Mouse (Mus musculus): ENCODE results near the gene Myo1d. TPM values are rescaled to one million over a fixed set of nuclear protein-coding genes. Genes with fewer than 3 reads are reported as not detected.

Myo1d gene
- total RNA-seq, 2 experiments from 2014 or later, result 41.4 to 97.0 TPM

DNA sequence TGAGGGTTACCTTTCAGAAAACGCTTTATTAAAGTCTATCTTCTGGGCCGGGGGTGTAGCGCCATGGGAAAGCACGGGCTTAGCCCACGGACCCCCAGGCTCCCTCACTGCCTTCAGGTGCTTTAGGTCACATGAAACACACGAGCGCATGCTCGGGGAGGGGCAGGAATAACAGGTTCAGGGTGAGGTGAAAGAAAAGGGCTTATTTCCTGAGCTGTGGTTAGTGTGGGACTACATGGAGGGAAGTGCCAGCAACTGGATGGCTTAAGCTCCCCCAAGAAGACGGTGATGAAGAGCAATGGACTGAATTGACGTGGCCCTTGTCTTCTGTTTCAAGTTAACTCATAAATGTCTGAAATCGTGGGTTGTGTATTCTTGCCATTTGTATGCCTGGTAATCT lies 226.8 kb downstream of the Myo1d start:
- DNase-seq (ENCODE audit: low spot score in 2 of 2), result no peak

DNA sequence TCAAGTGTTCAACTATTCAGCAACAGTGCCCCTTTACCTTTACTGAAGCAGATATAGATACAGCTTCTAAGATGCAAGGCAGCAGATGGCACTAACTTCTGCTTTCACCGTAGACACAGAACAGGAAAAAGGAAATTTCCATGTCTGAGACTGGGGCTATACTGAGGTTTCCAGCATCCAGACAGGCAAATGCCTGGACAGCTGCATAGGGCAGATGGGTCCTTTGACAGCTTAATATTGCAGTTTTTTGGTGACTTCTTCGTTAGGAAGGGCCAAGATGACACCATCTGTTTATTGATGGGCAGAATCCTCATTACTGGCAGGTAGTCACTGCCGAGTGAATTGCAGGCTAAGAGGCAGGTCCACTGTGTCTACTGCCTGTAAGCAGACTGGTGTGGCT lies 228.2 kb downstream of the Myo1d start:
- DNase-seq (ENCODE audit: low spot score in 2 of 2), result no peak

DNA sequence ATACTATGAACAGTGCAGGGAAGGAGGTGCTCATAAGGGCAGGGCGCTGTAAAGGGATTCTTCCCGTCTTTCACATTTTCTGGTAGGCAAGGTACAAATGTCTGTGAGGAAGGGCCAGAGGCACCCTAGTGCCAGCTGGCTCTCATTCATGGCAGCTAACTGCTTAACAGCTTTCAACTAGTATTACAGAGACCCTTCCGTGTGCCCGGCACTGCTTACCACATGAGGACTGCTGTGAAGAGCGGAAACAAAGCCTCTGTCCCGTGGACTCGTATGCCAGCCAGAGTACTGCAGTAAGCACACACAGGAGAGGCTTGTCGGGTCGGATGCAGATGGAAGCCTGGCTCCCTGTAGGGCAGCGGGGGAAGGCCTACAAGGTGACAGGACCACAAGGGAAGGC lies 229.6 kb downstream of the Myo1d start:
- no peak for DNase-seq (ENCODE audit: low spot score in 2 of 2)

DNA sequence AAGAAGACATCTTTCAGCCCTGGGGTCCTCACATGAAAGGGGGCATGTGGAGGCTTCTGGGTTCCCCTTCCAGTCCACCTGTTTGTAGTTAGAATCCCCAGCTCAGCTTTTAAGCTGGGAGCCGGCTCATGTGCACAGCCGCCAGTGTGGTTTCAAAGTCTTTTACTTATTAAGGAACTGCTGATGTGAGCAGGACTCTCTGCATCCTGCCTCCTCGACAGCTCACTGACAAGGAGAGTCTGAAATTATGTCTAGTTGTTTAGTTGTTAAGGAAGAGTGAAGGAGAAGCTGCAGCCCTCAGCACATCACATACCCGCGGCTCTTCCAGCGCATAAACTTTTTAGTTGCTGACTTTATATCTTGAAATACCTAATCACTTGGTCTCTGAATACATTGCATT lies 230.0 kb downstream of the Myo1d start:
- DNase-seq (ENCODE audit: low spot score in 2 of 2), result no peak

DNA sequence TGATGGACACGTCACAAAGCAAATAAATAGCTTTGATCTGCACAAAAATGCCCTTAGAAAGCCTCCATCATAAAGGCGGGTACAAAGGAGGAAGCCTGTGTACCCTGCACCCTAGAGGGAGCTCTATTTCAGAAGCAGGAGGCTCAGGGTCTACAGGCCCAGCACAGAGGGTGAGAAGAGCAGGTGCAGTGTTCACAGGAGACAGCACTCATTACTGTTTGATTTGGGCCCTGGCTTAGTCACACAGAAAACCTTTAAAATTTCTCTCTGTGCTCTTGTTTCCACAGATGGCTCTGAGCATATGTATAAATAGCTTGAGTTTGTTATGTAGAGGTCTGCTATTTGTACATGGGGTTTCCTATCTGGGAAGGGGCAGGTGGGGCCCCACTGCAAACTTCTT lies 233.6 kb downstream of the Myo1d start:
- no peak for DNase-seq (ENCODE audit: low spot score in 2 of 2)

DNA sequence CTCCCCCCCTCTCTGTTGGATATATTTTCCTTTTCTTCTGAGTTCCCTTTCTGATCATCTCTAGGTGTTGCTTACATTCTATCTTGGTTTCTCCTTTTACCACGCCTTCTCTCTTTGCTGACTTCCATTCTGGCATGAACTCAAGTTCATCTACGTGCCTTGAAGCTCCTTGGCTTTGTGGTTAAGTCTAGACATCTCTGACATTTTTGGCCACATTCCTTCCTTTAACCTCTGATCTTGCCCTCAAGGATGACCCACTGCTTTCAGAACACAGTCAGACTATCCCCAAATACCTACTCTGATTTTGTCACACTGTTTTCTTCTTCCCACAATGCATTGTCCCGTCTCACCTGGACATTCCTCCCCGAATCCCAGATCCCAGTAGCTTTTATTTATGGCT lies 240.8 kb downstream of the Myo1d start:
- DNase-seq (ENCODE audit: low spot score in 2 of 2), result no peak

DNA sequence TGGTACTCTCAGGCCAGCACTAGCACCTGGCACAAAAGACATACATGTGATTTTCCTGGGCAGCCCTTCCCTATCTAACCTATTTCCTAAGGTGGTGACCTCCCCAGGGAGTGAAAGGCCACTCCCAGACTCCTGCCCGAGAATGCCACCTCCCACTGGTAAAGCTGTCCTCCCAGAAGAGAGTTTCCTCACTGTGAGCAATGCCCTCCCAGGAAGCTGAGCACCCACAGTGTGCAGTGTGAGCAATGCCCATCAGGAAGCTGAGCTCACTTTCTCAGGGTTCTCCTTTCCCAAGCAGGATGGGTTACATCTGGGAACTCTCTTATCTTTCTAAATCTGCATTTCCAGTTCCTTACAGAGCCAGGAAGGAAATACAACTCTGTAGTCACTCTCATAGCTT lies 246.9 kb downstream of the Myo1d start:
- DNase-seq (ENCODE audit: low spot score in 2 of 2), result no peak

DNA sequence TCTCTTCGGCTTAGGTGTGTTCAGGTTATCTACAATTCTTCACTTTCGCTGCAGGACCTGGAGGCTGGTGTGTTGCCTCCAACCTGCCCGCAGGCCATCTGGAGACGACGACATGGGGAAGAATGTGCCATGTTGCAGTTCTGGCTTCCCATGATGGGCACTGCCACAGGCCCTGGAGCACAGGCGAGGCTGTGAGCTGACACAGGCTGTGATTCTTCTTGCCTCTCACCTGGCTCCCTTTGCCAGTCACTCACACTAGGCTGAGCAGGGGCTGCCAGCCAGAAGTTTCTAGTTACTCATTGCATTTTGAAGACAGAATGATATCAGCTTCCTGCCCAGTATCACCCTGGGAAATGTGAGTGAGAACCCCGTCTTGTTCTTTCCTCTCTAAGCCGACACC lies 250.7 kb downstream of the Myo1d start:
- DNase-seq (ENCODE audit: low spot score in 2 of 2), result no peak

DNA sequence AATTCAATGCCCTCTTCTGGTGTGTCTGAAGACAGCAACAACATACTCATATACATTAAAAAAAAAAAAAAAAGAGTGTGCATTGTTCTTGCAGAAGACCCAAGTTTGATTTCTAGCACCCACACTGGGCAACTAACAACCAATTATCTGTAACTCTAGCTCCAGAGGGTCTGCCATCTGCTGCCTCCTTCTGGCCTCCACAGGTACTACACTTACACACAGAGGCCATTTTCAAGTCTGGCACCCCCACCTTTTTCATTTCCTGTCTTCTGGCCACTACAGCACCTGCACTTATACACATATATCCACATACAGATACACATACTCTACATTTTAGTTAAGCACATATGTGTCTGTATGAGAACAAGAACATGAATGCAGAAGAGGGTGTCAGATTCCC lies 252.1 kb downstream of the Myo1d start:
- no peak for DNase-seq (ENCODE audit: low spot score in 2 of 2)

DNA sequence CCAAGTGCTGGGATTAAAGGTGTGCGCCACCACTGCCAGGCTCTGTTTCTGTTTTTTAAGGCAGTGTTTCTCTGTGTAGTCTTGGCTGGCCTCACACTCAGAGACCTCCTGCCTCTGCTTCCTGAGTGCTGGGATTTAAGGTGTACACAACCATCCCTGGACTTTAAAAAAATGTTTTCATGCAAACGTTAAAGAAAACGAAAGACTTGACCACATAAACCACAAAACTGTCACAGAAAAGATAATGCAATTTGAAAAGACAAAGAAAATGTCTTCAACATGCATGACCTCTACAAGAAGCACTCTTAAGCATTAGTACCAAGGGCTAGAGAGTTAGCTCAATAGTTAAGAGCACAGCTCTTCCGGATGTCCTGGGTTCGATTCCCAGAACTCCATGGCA lies 255.6 kb downstream of the Myo1d start:
- no peak for DNase-seq (ENCODE audit: low spot score in 2 of 2)

DNA sequence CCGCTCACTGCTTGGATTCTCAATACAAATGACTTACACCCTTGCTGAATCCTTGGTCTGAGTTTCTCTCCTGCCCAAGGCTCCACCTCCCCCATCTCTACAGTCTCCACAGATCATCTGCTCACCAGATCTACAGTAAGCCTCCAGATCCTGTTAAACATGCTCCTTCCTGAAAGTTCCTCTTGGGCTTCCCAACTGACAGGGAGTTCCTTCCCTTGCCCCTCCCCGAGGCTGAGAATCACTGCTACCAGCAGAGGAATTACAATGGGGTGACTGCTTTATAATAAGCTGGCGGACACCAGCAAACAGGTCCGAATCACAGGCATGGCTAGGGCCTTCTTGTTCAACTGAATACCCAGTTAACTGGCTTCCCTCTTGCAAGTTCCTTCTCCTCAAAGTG lies 256.4 kb downstream of the Myo1d start:
- no peak for DNase-seq (ENCODE audit: low spot score in 2 of 2)

DNA sequence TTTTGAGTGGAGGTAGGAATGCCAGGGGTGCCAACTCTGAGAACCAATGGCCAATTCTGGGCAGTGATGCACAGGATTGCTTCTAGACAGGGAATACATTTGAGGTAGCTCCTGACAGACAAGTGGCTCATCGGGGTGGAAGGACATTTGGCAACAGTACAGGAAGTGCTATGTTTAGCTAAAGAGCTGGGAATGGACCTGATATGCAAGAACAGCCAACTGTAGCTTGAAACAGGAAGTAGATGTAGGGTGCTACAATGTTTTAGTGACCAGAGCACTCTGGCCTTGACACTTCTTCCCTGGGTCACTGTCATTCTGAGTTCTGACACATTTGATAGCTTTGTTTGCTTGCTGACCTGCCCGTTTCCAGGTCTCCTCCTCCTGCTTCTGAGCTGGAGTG lies 257.0 kb downstream of the Myo1d start:
- no peak for DNase-seq (ENCODE audit: low spot score in 2 of 2)

DNA sequence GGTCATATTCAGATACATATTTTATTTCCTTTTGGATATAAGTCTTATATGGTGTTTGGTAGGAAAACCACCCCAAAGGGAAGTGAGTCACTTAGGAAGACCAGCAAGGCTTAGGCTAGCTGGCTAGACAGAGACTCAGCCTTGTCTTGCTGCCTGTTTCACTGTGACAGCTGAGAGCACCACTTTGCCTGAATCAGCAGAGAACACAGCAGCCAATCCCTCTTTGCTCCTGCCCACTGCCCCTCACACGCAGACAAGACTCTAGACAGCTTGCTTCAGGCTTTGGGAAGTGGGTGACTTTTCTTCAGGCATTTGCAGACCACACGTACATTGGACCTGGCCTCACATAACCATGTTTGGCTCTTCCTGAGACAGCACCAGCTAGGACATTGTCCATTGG lies 258.7 kb downstream of the Myo1d start:
- DNase-seq (ENCODE audit: low spot score in 2 of 2), result no peak

DNA sequence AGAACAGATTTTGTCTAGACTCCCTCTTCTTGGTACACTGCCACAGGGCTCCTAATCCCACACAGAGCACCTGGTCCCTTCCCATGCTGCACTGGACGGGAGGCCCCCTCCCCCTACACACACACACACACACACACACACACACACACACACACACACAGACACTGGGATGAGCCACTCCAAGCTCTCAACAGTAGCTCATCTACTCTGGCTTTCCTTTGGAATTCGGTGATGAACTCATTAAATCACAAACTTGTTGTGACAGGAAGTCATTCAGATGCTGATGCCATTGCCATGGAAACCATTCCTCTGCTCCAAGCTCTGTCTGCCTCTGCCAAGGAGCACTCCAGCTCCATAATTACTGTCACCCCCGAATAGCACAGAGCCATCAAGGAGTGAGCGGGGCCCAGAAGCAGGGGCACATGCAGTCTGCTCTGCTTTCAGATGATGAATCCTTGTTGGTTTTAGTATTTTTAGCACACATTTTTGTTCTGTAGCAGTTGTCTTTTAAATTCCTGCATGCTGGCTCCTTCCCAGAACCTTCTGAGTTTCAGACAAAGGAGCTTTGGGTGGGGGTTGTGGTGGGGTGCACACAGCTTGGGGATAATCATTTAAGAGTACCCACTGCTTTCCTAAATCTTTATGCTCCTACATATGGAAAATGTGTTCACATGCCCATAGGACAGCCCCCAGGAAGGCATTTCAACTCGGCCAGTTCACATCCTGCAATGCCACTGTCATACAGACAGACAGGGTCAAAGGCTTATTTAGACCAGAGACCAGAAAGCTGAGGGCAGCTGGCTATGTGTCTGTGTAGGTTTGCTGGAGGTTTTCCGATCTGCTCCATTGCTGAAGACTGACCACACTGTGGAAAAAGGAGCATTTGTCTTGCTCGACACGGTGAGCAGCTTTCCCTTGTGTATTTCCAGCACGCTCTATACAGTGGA lies 261.1 kb downstream of the Myo1d start:
- no peak for DNase-seq (ENCODE audit: low spot score in 2 of 2)

DNA sequence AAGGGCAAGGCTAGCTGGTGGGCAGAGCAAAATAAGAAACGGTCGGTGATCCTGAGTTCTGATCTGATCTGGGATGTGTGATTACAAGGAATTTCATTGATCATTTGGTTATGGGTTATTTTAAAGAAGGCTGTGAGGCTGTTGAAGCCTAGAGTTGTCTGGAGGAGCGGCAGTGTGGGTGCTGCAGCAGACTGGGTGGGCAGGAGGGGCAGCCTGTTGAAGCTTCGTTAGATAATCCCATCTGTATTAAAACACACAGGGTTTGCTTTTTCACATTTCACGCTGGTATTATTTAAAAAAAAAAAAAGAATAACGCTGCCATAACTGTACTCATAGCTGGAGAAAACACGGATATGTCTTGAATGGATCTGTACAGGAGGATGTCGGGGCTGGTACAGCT lies 263.9 kb downstream of the Myo1d start:
- DNase-seq (ENCODE audit: low spot score in 2 of 2), result no peak

DNA sequence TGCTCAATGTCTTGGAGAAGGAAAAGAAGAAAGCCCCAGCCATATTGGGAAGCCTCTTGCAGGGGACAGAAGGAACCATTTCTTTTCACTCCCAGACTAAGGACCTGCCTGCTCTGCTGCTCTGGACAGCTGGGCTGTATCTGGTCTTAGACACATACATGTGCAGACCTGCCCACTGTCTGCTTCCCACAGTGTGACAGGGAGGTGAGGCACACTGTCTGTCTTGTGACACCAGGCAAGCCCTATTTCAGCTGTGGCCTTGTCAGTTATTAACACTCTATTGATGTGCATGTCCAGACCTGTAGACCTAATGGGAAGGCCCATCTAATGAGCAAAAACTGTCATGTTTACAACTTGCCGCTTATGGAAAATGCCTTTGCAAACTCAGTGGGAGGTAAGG lies 264.5 kb downstream of the Myo1d start:
- DNase-seq (ENCODE audit: low spot score in 2 of 2), result no peak

DNA sequence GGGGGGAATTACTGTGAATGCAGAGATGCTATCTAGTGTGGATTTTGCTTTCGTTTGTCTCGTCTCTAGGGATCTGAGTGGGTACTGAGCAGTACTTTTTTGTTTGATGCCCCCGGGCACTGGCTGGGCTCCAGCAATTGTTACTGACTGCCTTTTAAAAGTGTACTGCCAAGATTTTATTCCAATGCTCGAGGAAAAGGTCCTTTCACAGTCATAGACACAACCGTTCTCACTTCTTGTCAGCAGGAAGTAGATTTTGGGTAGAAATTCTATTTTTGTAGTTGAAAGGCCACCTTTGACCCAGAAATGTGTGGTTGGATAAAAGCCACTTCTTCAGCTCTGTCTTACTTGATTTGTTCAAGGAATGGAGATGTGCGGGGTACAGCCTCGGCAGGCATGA lies 266.0 kb downstream of the Myo1d start:
- no peak for DNase-seq (ENCODE audit: low spot score in 2 of 2)

DNA sequence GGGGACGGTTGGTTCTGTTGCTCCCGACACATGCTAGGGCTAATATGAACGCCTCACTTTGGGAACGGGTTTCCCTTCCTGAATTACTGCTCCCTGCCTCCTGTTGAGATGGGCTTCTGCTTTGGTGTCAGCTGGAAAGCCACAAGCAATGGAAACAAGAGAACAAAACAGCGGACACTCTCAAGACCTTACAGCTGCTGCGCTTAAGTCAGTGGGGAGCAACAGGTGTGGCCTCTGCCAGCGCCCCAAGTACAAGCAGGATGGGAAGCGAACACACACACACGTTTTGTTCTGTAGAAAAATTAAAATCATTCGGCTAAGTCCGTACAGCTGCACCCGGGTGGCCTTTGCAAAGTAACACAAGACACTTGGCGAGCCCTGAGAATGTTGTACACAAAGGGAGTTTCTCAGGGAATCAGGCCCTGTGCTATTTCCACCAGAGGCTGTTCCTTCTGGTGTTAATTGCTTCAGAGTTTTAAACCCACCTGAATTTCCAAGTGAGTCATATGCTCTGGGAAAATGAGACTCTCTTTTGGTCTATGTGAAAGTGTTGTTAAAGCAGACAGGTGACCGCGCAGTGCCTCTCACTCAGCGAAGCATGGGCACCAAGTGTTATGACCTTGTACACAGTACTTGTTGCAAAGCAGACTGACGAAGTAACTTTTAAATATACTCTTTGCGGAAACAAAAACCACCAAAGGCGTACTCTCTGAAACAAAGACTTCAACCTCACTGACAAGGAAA lies 267.3 kb downstream of the Myo1d start:
- no peak for DNase-seq (ENCODE audit: low spot score in 2 of 2)

DNA sequence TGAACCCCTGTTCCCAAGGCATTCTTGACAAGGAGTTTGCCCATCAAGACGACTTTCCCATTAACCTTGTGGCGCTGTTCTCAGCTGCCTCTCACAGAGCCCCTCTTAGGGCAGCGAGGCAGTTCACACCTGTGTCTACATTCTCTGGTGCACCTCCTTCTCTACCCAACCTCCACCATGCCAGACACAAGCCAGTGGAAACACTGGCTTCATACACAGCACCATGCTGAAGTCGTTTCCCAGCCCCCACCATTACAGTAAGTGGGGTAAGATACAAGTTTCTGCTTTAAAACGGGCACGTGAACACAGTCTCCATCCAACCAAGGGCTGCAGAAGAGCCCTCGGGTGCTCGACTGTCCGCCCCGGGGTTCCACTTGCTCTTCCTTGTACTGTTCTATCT lies 269.7 kb downstream of the Myo1d start:
- no peak for DNase-seq (ENCODE audit: low spot score in 2 of 2)

DNA sequence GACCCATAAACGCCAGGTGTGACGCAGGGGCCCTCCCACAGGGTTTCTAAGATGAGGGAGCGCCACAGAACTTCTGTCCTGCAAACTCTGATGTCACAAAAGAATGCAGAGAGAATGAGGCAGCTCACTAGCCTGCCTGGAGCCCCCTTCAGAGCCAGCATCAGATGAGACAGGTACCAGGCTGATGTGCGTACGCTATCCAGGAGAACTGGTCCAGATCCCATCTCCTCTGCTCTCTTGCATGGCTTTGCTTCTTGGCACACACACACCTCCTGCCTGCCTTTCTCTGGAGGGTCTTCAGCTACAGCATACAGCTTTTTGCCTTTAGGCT lies 270.7 kb downstream of the Myo1d start:
- DNase-seq (ENCODE audit: low spot score in 2 of 2), result no peak

DNA sequence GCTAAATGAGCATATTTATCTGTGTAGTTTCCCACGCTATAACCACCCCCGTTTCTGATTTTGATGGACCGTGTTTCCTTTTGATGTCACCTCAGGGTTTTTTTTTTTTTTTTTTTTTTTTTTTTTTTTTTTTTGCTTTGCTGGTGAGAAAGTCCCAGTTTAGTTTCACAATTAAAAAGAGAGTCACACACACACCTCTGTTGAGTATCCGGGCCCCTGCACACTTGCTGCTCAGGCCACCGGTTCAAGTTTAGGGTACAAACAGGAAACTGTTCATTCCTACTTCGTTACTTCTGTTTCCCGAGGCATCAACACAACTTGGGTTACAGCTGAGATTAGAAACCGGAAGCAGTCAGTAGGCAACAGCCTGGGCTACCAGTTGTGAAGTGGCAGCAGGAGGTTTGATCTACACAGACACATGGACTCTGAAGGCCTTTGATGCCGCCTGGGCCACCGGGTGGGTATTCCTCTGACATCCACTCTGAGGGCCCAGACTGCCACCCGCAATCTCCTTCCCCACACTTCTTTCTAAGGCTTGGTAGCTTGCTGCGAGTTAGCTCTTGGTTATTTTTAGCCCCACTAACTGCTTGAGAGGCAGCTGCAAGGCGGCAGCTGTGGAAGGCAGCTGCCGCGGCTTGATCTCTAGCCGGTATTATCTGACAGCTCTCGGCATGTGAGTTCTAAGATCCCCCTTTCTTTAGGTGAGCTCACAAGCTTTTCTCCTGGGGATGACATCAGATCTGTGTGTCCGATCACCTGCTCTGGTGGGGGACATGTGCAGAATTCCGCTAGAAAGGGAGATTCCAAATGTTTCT lies 271.3 kb downstream of the Myo1d start:
- DNase-seq (ENCODE audit: low spot score in 2 of 2), result no peak

DNA sequence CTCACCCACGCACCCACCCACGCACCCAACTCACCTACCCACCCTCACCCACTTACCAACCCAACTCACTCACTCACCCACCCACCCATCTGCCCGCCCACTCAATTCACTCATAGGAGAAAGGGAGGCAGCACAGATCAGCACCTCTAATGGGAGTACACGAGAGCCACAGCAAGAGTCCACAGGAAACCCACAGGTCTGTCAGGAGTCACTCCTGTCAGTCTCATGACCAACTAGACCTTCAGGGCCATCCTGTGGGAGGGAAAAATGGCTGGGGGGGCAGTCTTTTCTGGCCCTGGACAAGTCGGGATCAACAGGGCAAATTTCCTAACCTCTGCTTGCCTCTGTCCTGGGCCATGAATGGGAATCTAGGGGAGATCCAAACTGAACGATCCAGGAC lies 272.0 kb downstream of the Myo1d start:
- no peak for DNase-seq (ENCODE audit: low spot score in 2 of 2)

Measured in adrenal gland, adult 18-20 months (tissue).